Mouse (Mus musculus): ENCODE measurements around the gene Wdr27. TPM values are rescaled to one million over a fixed set of nuclear protein-coding genes. Genes with fewer than 3 reads are reported as not detected.
"Not testable (repeated sequence)": the region's sequence is repeated elsewhere in the genome, so short reads cannot be mapped to it uniquely, and the experiment has no call there.

Gene Wdr27
- polyA plus RNA-seq, 1 experiment from 2014 or later, result 8.4 TPM

- no peak overlapping the region for H3K4me3 ChIP-seq
- ATAC-seq, result no peak
- peaks cover 13% of the 10 kb centered on the region for H3K4me1 ChIP-seq
- no peaks in the 10 kb centered on the region for H3K9me3 ChIP-seq (replicated peaks)
- WGBS, result 89% methylated on average over 5 of the region's 5 CpGs
- H3K36me3 ChIP-seq (ENCODE audit: poor library complexity, severe bottlenecking), result peaks cover 9% of the 10 kb centered on the region
- no peak overlapping the region for H3K4me2 ChIP-seq
- no peak overlapping the region for H3K27ac ChIP-seq
- H3K27me3 ChIP-seq, result no peaks in the 10 kb centered on the region
- H3K9ac ChIP-seq, result no peak overlapping the region
Observed at GRCm38 (mm10) chr17:14958686-14959327, 15.8 kb upstream of the Wdr27 start.

- 91% methylated on average over 8 of the region's 8 CpGs for WGBS
- Histone ChIP-seq H3K36me3 (ENCODE audit: poor library complexity, severe bottlenecking) (peaks cover 55% of the 10 kb centered on the region), H3K27me3 (no peaks in the 10 kb centered on the region), H3K4me3 (no peak overlapping the region), H3K4me1 (no peaks in the 10 kb centered on the region), H3K9me3 (replicated peaks) (no peaks in the 10 kb centered on the region), H3K9ac (no peak overlapping the region), H3K27ac (no peak overlapping the region), H3K4me2 (no peak overlapping the region)
- ATAC-seq, result no peak
Observed at GRCm38 (mm10) chr17:14953452-14953851, 10.5 kb upstream of the Wdr27 start.

- no peak overlapping the region for H3K4me2 ChIP-seq
- no peak overlapping the region for H3K9ac ChIP-seq
- peaks cover 66% of the 10 kb centered on the region for H3K36me3 ChIP-seq (ENCODE audit: poor library complexity, severe bottlenecking)
- H3K4me1 ChIP-seq, result peaks cover 11% of the 10 kb centered on the region
- no peaks in the 10 kb centered on the region for H3K27me3 ChIP-seq
- no peak for ATAC-seq
- 87% methylated on average over 7 of the region's 7 CpGs for WGBS
- no peak overlapping the region for H3K27ac ChIP-seq
- H3K4me3 ChIP-seq, result no peak overlapping the region
- no peaks in the 10 kb centered on the region for H3K9me3 ChIP-seq (replicated peaks)
Observed at GRCm38 (mm10) chr17:14949161-14949827, 6.3 kb upstream of the Wdr27 start.

GRCm38 (mm10) chr17:14944551-14944950 is 1.6 kb upstream of the Wdr27 start:
- H3K4me2 ChIP-seq, result peak overlapping the region; percentile 33; the same call in 1 of the 2 replicates

GRCm38 (mm10) chr17:14943729-14944059 is 736 bp upstream of the Wdr27 start:
- peaks cover 19% of the 10 kb centered on the region for H3K36me3 ChIP-seq (ENCODE audit: poor library complexity, severe bottlenecking)
- ATAC-seq, result no peak; the same call in 1 of the 2 replicates
- H3K4me3 ChIP-seq, result peak overlapping the region; percentile 88
- H3K27ac ChIP-seq, result 0 out of 2 replicates have a peak overlapping the region, but pooled peaks have one; percentile 21
- peak overlapping the region; percentile 86 for H3K9ac ChIP-seq
- peaks cover 26% of the 10 kb centered on the region for H3K4me1 ChIP-seq
- WGBS, result 18% methylated on average over 16 of the region's 16 CpGs
- peak overlapping the region; percentile 97 for H3K4me2 ChIP-seq
- no peaks in the 10 kb centered on the region for H3K27me3 ChIP-seq
- H3K9me3 ChIP-seq (replicated peaks), result no peaks in the 10 kb centered on the region

More at GRCm38 (mm10) chr17:14944551-14944950, 1.6 kb upstream of the Wdr27 start:
- H3K4me1 ChIP-seq, result peaks cover 26% of the 10 kb centered on the region
- no peak overlapping the region for H3K27ac ChIP-seq
- H3K9ac ChIP-seq, result no peak overlapping the region
- no peaks in the 10 kb centered on the region for H3K27me3 ChIP-seq
- 0 out of 2 replicates have a peak overlapping the region, but pooled peaks have one; percentile 12 for H3K4me3 ChIP-seq
- WGBS, result 86% methylated on average over 1 of the region's 1 CpGs
- no peak for ATAC-seq
- H3K9me3 ChIP-seq (replicated peaks), result no peaks in the 10 kb centered on the region
- H3K36me3 ChIP-seq (ENCODE audit: poor library complexity, severe bottlenecking), result peaks cover 25% of the 10 kb centered on the region

GRCm38 (mm10) chr17:14942181-14942580 is 777 bp downstream of the Wdr27 start:
- Histone ChIP-seq H3K4me2 (peak overlapping the region; percentile 97), H3K4me1 (peaks cover 26% of the 10 kb centered on the region), H3K9ac (peak overlapping the region; percentile 86), H3K4me3 (peak overlapping the region; percentile 88), H3K36me3 (ENCODE audit: poor library complexity, severe bottlenecking) (peaks cover 14% of the 10 kb centered on the region)
- WGBS, result 63% methylated on average over 6 of the region's 6 CpGs
- not testable (repeated sequence) for H3K9me3 ChIP-seq (replicated peaks); H3K27ac ChIP-seq; ATAC-seq; H3K27me3 ChIP-seq

- Histone ChIP-seq H3K9ac (no peak overlapping the region), H3K4me3 (no peak overlapping the region), H3K27ac (no peak overlapping the region), H3K4me2 (no peak overlapping the region), H3K9me3 (replicated peaks) (no peaks in the 10 kb centered on the region), H3K36me3 (ENCODE audit: poor library complexity, severe bottlenecking) (no peaks in the 10 kb centered on the region), H3K4me1 (no peaks in the 10 kb centered on the region), H3K27me3 (no peaks in the 10 kb centered on the region)
- WGBS, result 74% methylated on average over 5 of the region's 5 CpGs
- no peak for ATAC-seq
Observed at GRCm38 (mm10) chr17:14935841-14936605, 6.9 kb downstream of the Wdr27 start.

GRCm38 (mm10) chr17:14935280-14935679 is 7.7 kb downstream of the Wdr27 start:
- H3K4me3 ChIP-seq; H3K27me3 ChIP-seq; ATAC-seq; H3K9ac ChIP-seq; H3K4me1 ChIP-seq; H3K27ac ChIP-seq; H3K4me2 ChIP-seq; H3K9me3 ChIP-seq (replicated peaks); H3K36me3 ChIP-seq (ENCODE audit: poor library complexity, severe bottlenecking): not testable (repeated sequence)
- WGBS, result 89% methylated on average over 14 of the region's 14 CpGs

- 90% methylated on average over 5 of the region's 5 CpGs for WGBS
- no peaks in the 10 kb centered on the region for H3K27me3 ChIP-seq
- no peak for ATAC-seq
- H3K4me3 ChIP-seq, result no peak overlapping the region
- no peaks in the 10 kb centered on the region for H3K9me3 ChIP-seq (replicated peaks)
- no peak overlapping the region for H3K9ac ChIP-seq
- no peak overlapping the region for H3K27ac ChIP-seq
- H3K4me1 ChIP-seq, result no peaks in the 10 kb centered on the region
- no peaks in the 10 kb centered on the region for H3K36me3 ChIP-seq (ENCODE audit: poor library complexity, severe bottlenecking)
- no peak overlapping the region for H3K4me2 ChIP-seq
Observed at GRCm38 (mm10) chr17:14931469-14931868, 11.5 kb downstream of the Wdr27 start.

- Histone ChIP-seq H3K4me1 (no peaks in the 10 kb centered on the region), H3K9ac (no peak overlapping the region), H3K27ac (no peak overlapping the region), H3K4me2 (no peak overlapping the region), H3K4me3 (no peak overlapping the region), H3K36me3 (ENCODE audit: poor library complexity, severe bottlenecking) (no peaks in the 10 kb centered on the region), H3K27me3 (no peaks in the 10 kb centered on the region), H3K9me3 (replicated peaks) (no peaks in the 10 kb centered on the region)
- 90% methylated on average over 7 of the region's 7 CpGs for WGBS
- no peak for ATAC-seq
Observed at GRCm38 (mm10) chr17:14930697-14931096, 12.3 kb downstream of the Wdr27 start.

GRCm38 (mm10) chr17:14928631-14929030 is 14.3 kb downstream of the Wdr27 start:
- no peaks in the 10 kb centered on the region for H3K4me1 ChIP-seq
- ATAC-seq, result no peak
- H3K36me3 ChIP-seq (ENCODE audit: poor library complexity, severe bottlenecking), result no peaks in the 10 kb centered on the region
- WGBS, result 56% methylated on average over 5 of the region's 5 CpGs
- no peak overlapping the region for H3K27ac ChIP-seq
- H3K9ac ChIP-seq, result no peak overlapping the region
- H3K4me2 ChIP-seq, result no peak overlapping the region
- H3K9me3 ChIP-seq (replicated peaks), result no peaks in the 10 kb centered on the region
- H3K4me3 ChIP-seq, result no peak overlapping the region
- no peaks in the 10 kb centered on the region for H3K27me3 ChIP-seq

GRCm38 (mm10) chr17:14927644-14928218 is 15.2 kb downstream of the Wdr27 start:
- 83% methylated on average over 8 of the region's 8 CpGs for WGBS
- no peak overlapping the region for H3K9ac ChIP-seq
- no peaks in the 10 kb centered on the region for H3K36me3 ChIP-seq (ENCODE audit: poor library complexity, severe bottlenecking)
- H3K27me3 ChIP-seq, result no peaks in the 10 kb centered on the region
- H3K4me3 ChIP-seq, result no peak overlapping the region
- H3K4me2 ChIP-seq, result no peak overlapping the region
- ATAC-seq, result no peak
- no peaks in the 10 kb centered on the region for H3K9me3 ChIP-seq (replicated peaks)
- H3K4me1 ChIP-seq, result no peaks in the 10 kb centered on the region
- no peak overlapping the region for H3K27ac ChIP-seq
